ENCODE assay signal across 26 mouse cellular contexts in genomic region chr14:31944682-31945081, GRCm38 (mm10).
A peak's percentile ranks its signal among the peaks of the same experiment; 100 is the strongest.
DNase-seq lines count a peak whose midpoint lies in the region; ATAC-seq lines count a peak whose summit lies in the region.
"Had no signal": no experiment of that assay in that cellular context is flagged by ENCODE, and none has a peak within 500 bp of the region (broad histone marks: within the 10 kb centered on the region; RNA-seq: fewer than 3 reads in every experiment).

No protein-coding gene starts in this region.

- no peaks in the 10 kb centered on the region for H3K36me3 ChIP-seq in embryonic facial prominence, embryonic 14.5 days (ENCODE audit: control insufficient read depth, insufficient read depth, low read length)
- no peaks in the 10 kb centered on the region for H3K36me3 ChIP-seq in embryonic facial prominence, embryonic 10.5 days (replicated peaks)
- H3K36me3 ChIP-seq in heart, embryonic 13.5 days = no peaks in the 10 kb centered on the region
- no peaks in the 10 kb centered on the region for H3K36me3 ChIP-seq in heart, embryonic 16.5 days (ENCODE audit: control insufficient read depth, insufficient read depth)
- H3K36me3 ChIP-seq: embryonic facial prominence, embryonic 13.5 days; forebrain, embryonic 10.5 days; heart, embryonic 12.5 days; hindbrain, embryonic 10.5 days; hindbrain, embryonic 13.5 days; intestine, embryonic 15.5 days had no signal

- H3K4me1 ChIP-seq in embryonic facial prominence, embryonic 14.5 days (ENCODE audit: control insufficient read depth, insufficient read depth, low read length) = peaks cover 5% of the 10 kb centered on the region; the same call in 1 of the 2 replicates
- peaks cover 17% of the 10 kb centered on the region for H3K4me1 ChIP-seq in embryonic facial prominence, embryonic 10.5 days
- H3K4me1 ChIP-seq in heart, embryonic 13.5 days = peaks cover 30% of the 10 kb centered on the region
- H3K4me1 ChIP-seq in heart, embryonic 16.5 days (ENCODE audit: control insufficient read depth, insufficient read depth, low read length) = peaks cover 11% of the 10 kb centered on the region
- H3K4me1 ChIP-seq: hindbrain, embryonic 13.5 days; intestine, embryonic 15.5 days had no signal

- DNase-seq in embryonic facial prominence, embryonic 14.5 days (ENCODE audit: low spot score) = peak; percentile 29
- no peak for DNase-seq in embryonic facial prominence, embryonic 10.5 days (ENCODE audit: low spot score)
- no peak for DNase-seq in heart, adult 9 months (ENCODE audit: low spot score in 2 of 2)
- no peak for DNase-seq in heart, postnatal 10 days
- DNase-seq in MN1 (ENCODE audit: low spot score) = peak; percentile 56
- DNase-seq: adrenal gland, adult 2 months; adrenal gland, postnatal 14 days; cerebellum, adult 11 months; cerebellum, adult 2 months; cerebellum, adult 9-11 months; cerebellum, postnatal 25 days; gastrocnemius, postnatal 36 days; kidney, adult 11 months; kidney, adult 8-10 months had no signal

- H3K9ac ChIP-seq in embryonic facial prominence, embryonic 14.5 days (ENCODE audit: low read depth, low read length) = no peak overlapping the region
- H3K9ac ChIP-seq in heart, embryonic 13.5 days = no peak overlapping the region
- H3K9ac ChIP-seq in heart, embryonic 16.5 days (ENCODE audit: low read length) = no peak overlapping the region
- H3K9ac ChIP-seq: embryonic facial prominence, embryonic 13.5 days; forebrain, embryonic 13.5 days; heart, embryonic 12.5 days; hindbrain, embryonic 13.5 days; intestine, embryonic 15.5 days had no signal

- no peak overlapping the region for H3K27ac ChIP-seq in embryonic facial prominence, embryonic 14.5 days (replicated peaks; ENCODE audit: low read depth, low read length)
- H3K27ac ChIP-seq in embryonic facial prominence, embryonic 10.5 days (replicated peaks) = no peak overlapping the region
- H3K27ac ChIP-seq in heart, embryonic 13.5 days (replicated peaks) = peak overlapping the region; percentile 69
- H3K27ac ChIP-seq in heart, embryonic 16.5 days (ENCODE audit: low read length) = peak overlapping the region; percentile 1; the same call in 1 of the 2 replicates
- H3K27ac ChIP-seq: embryonic facial prominence, embryonic 13.5 days; forebrain, embryonic 10.5 days; hindbrain, embryonic 10.5 days; hindbrain, embryonic 13.5 days; intestine, embryonic 15.5 days had no signal

- no peak overlapping the region for H3K4me2 ChIP-seq in embryonic facial prominence, embryonic 14.5 days (ENCODE audit: low read depth, low read length)
- H3K4me2 ChIP-seq in heart, embryonic 13.5 days = 0 out of 2 replicates have a peak overlapping the region, but pooled peaks have one; percentile 26
- H3K4me2 ChIP-seq in heart, embryonic 16.5 days (ENCODE audit: low read depth, low read length) = no peak overlapping the region
- H3K4me2 ChIP-seq: embryonic facial prominence, embryonic 13.5 days; forebrain, embryonic 13.5 days; heart, embryonic 12.5 days; hindbrain, embryonic 13.5 days; intestine, embryonic 15.5 days had no signal

- WGBS in embryonic facial prominence, embryonic 14.5 days = 67% methylated on average over 6 of the region's 6 CpGs
- WGBS in embryonic facial prominence, embryonic 10.5 days = 92% methylated on average over 6 of the region's 6 CpGs
- 50% methylated on average over 6 of the region's 6 CpGs for WGBS in heart, embryonic 13.5 days
- WGBS in heart, embryonic 16.5 days = 46% methylated on average over 6 of the region's 6 CpGs

- intact Hi-C loops in heart, postnatal 10 days (cut with DNase I) = loop anchor here (5.0 kb wide), 1 partner anchor 287 kb away; no protein-coding TSS in a partner anchor

- H3K9me3 ChIP-seq in embryonic facial prominence, embryonic 14.5 days (ENCODE audit: control insufficient read depth, low read length) = no peaks in the 10 kb centered on the region
- H3K9me3 ChIP-seq in embryonic facial prominence, embryonic 10.5 days = no peaks in the 10 kb centered on the region
- H3K9me3 ChIP-seq in heart, embryonic 13.5 days = no peaks in the 10 kb centered on the region
- H3K9me3 ChIP-seq in heart, embryonic 16.5 days (replicated peaks; ENCODE audit: control insufficient read depth, low read length) = no peaks in the 10 kb centered on the region
- H3K9me3 ChIP-seq: embryonic facial prominence, embryonic 13.5 days; forebrain, embryonic 10.5 days; forebrain, embryonic 13.5 days; heart, embryonic 12.5 days; hindbrain, embryonic 10.5 days; hindbrain, embryonic 13.5 days; intestine, embryonic 15.5 days had no signal

- no peaks in the 10 kb centered on the region for H3K27me3 ChIP-seq in embryonic facial prominence, embryonic 14.5 days (replicated peaks; ENCODE audit: control insufficient read depth, insufficient read depth, low read length)
- no peaks in the 10 kb centered on the region for H3K27me3 ChIP-seq in embryonic facial prominence, embryonic 10.5 days (replicated peaks; ENCODE audit: low read depth, poor library complexity, severe bottlenecking)
- no peaks in the 10 kb centered on the region for H3K27me3 ChIP-seq in heart, embryonic 13.5 days (replicated peaks)
- H3K27me3 ChIP-seq in heart, embryonic 16.5 days (ENCODE audit: control insufficient read depth, insufficient read depth, low read length) = no peaks in the 10 kb centered on the region
- H3K27me3 ChIP-seq: embryonic facial prominence, embryonic 13.5 days; forebrain, embryonic 13.5 days; heart, embryonic 12.5 days; hindbrain, embryonic 13.5 days; intestine, embryonic 15.5 days; Patski had no signal

- no peak overlapping the region for H3K4me3 ChIP-seq in embryonic facial prominence, embryonic 14.5 days (ENCODE audit: low read depth, low read length)
- no peak overlapping the region for H3K4me3 ChIP-seq in embryonic facial prominence, embryonic 10.5 days
- no peak overlapping the region for H3K4me3 ChIP-seq in heart, embryonic 13.5 days
- no peak overlapping the region for H3K4me3 ChIP-seq in heart, embryonic 16.5 days (ENCODE audit: low read length)
- H3K4me3 ChIP-seq: embryonic facial prominence, embryonic 13.5 days; forebrain, embryonic 10.5 days; forebrain, embryonic 13.5 days; heart, embryonic 12.5 days; hindbrain, embryonic 10.5 days; hindbrain, embryonic 13.5 days; intestine, embryonic 15.5 days had no signal

- ATAC-seq in embryonic facial prominence, embryonic 14.5 days (ENCODE audit: low read depth) = 0 out of 2 replicates have a peak, but pooled peaks have one; percentile 10
- no peak for ATAC-seq in heart, embryonic 13.5 days (ENCODE audit: extremely low read depth, insufficient number of reproducible peaks, low FRiP score, low TSS enrichment)
- ATAC-seq in heart, embryonic 16.5 days (replicated peaks; ENCODE audit: extremely low read depth, insufficient read depth, low FRiP score) = no peak
- ATAC-seq: forebrain, embryonic 13.5 days; forebrain, embryonic 16.5 days; hindbrain, embryonic 16.5 days; intestine, embryonic 15.5 days; Patski had no signal

Comparison
In these comparisons a context has a peak if more than half of its experiments do, and no peak if none do; other contexts are left out.
1. DNase-seq: peak in embryonic facial prominence, embryonic 14.5 days (single experiment) and MN1 (single experiment); none in embryonic facial prominence, embryonic 10.5 days (single experiment), heart, adult 9 months (0 of 2) and heart, postnatal 10 days (0 of 2).
2. H3K27ac ChIP-seq: peak in heart, embryonic 13.5 days (single experiment) and heart, embryonic 16.5 days (single experiment); none in embryonic facial prominence, embryonic 14.5 days (single experiment) and embryonic facial prominence, embryonic 10.5 days (single experiment).